Mouse (Mus musculus) E14TG2a.4 (cell line): ENCODE measurements around the gene Lingo3.

Experiments
- CTCF ChIP-seq: conservative IDR thresholded peaks from 2 replicates; pipeline ENCODE4 v1.5.1; 2014; ENCODE audit warnings: low read length
- POU5F1 ChIP-seq: IDR thresholded peaks from 2 replicates; pipeline ENCODE4 v1.6.1; 2014; ENCODE audit warnings: low read length, borderline replicate concordance

GRCm38 (mm10) chr10:80845732-80846131 is 1.9 kb upstream of the Lingo3 start:
- TF ChIP-seq CTCF (no peak), POU5F1 (no peak)
